Comparison of ENCODE assay signal across 8 mouse cellular contexts in the genomic region with DNA sequence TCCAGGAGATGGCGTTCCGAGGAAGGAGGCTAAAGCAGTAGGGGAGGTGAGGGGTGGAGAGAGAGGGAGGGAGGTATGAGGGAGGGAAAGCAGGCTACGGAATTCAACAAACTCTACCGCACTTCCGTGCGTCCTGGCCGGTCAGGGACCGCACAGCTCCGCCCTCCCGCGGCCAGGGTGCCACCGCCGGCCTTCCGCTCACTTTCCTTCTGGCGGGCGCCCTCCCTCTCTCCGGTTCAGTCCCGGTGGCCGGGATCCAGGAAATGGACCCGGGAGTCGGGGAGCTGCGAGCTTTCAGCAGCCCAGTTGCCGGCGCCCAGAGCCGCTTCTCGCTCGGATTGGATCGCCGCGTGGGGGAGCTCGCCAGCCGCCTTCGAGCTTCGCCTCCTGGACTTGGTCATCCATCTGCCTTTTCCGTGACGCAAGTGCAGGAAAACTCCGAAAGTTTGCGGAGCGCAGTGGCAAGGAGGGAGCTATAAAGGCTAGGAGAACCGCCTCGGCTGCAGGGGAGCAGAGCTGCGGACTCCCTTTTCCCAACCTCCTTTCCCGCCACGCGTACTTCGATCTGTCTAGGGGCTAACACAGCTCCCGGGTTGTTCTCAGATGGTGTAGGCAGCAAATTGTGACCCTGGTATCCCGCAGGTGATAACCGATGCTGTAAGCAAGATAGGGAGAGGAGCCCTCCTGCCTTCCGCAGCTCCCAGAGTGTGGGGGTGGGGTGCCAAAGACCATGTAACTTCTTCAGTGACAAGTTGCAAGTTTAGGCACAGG. TPM values are rescaled to one million over a fixed set of nuclear protein-coding genes. Genes with fewer than 3 reads are reported as not detected.
A peak's percentile ranks its signal among the peaks of the same experiment; 100 is the strongest.
DNase-seq lines count a peak whose midpoint lies in the region; ATAC-seq and TF ChIP-seq lines count a peak whose summit lies in the region.

Snx33 (minus strand) TSS at position 331 of the 771 bp plus-strand sequence.

- H3K36me3 ChIP-seq in kidney, embryonic 14.5 days (ENCODE audit: control insufficient read depth, insufficient read depth, low read length): peaks cover 6% of the 10 kb centered on the region; the same call in 1 of the 2 replicates
- H3K36me3 ChIP-seq in limb, embryonic 15.5 days: no peaks in the 10 kb centered on the region
- no peaks in the 10 kb centered on the region for H3K36me3 ChIP-seq in midbrain, postnatal 0 days (ENCODE audit: insufficient read depth, low read length)

- peak within 1 kb of the TSS; percentile 52; the same call in 1 of the 2 replicates for H3K27ac ChIP-seq in bone marrow, adult 2 months (ENCODE audit: control insufficient read depth, insufficient read depth, low read depth, low read length, poor library complexity)
- H3K27ac ChIP-seq in embryonic fibroblast, embryonic 13.5 days (ENCODE audit: insufficient read depth, low read length): peak within 1 kb of the TSS; percentile 95
- peak within 1 kb of the TSS; percentile 87 for H3K27ac ChIP-seq in kidney, embryonic 14.5 days (ENCODE audit: low read depth, low read length)
- H3K27ac ChIP-seq in limb, embryonic 15.5 days: peak within 1 kb of the TSS; percentile 98
- peak within 1 kb of the TSS; percentile 62; the same call in 1 of the 2 replicates for H3K27ac ChIP-seq in midbrain, postnatal 0 days (ENCODE audit: low read depth, low read length)

- no peaks in the 10 kb centered on the region for H3K27me3 ChIP-seq in kidney, embryonic 14.5 days (ENCODE audit: control insufficient read depth, insufficient read depth, low read length)
- no peaks in the 10 kb centered on the region for H3K27me3 ChIP-seq in limb, embryonic 15.5 days
- peaks cover 16% of the 10 kb centered on the region; the same call in 1 of the 2 replicates for H3K27me3 ChIP-seq in midbrain, postnatal 0 days (ENCODE audit: insufficient read depth, low read length)

- TF ChIP-seq CTCF in bone marrow, adult 2 months (IDR thresholded peaks at IDR 0.05; ENCODE audit: control insufficient read depth, insufficient read depth, low read length): peak; percentile 53
- TF ChIP-seq CTCF in embryonic fibroblast, embryonic 13.5 days (IDR thresholded peaks at IDR 0.05; ENCODE audit: borderline replicate concordance, insufficient read depth, low read length): peak; percentile 28; the same call in 1 of the 2 replicates
- peak; percentile 72 for TF ChIP-seq CTCF in midbrain, postnatal 0 days (IDR thresholded peaks at IDR 0.05)

- DNase-seq in 416B (ENCODE audit: low read depth): peak; percentile 90
- DNase-seq in heart, adult 9 months (ENCODE audit: low spot score in 2 of 2): peak; percentile 93 to 96
- DNase-seq in midbrain, postnatal 0 days (ENCODE audit: low spot score): peak; percentile 88
- peak; percentile 83 to 88 for DNase-seq in spleen, postnatal 10 days (ENCODE audit: low spot score in 2 of 2)

- H3K9ac ChIP-seq in kidney, embryonic 14.5 days (ENCODE audit: low read depth, low read length): peak within 1 kb of the TSS; percentile 64
- H3K9ac ChIP-seq in limb, embryonic 15.5 days: peak within 1 kb of the TSS; percentile 80
- H3K9ac ChIP-seq in midbrain, postnatal 0 days (replicated peaks; ENCODE audit: low read length, poor library complexity, severe bottlenecking): peak within 1 kb of the TSS; percentile 51

- H3K4me2 ChIP-seq in kidney, embryonic 14.5 days (replicated peaks; ENCODE audit: low read depth, low read length): peak within 1 kb of the TSS; percentile 71
- H3K4me2 ChIP-seq in limb, embryonic 15.5 days: peak within 1 kb of the TSS; percentile 72
- H3K4me2 ChIP-seq in midbrain, postnatal 0 days (ENCODE audit: low read depth, low read length, poor library complexity, severe bottlenecking): peak within 1 kb of the TSS; percentile 98

- H3K9me3 ChIP-seq in kidney, embryonic 14.5 days (ENCODE audit: control insufficient read depth, low read length): no peaks in the 10 kb centered on the region
- no peaks in the 10 kb centered on the region for H3K9me3 ChIP-seq in limb, embryonic 15.5 days
- H3K9me3 ChIP-seq in midbrain, postnatal 0 days (ENCODE audit: low read length): no peaks in the 10 kb centered on the region

- peak; percentile 85 for ATAC-seq in kidney, embryonic 14.5 days (ENCODE audit: low FRiP score, low TSS enrichment)
- peak; percentile 85 for ATAC-seq in limb, embryonic 15.5 days (ENCODE audit: insufficient number of reproducible peaks, low FRiP score, low TSS enrichment, low read depth)
- ATAC-seq in midbrain, postnatal 0 days (ENCODE audit: low FRiP score): peak; percentile 57; the same call in 1 of the 2 replicates

- H3K4me1 ChIP-seq in bone marrow, adult 2 months (ENCODE audit: control insufficient read depth, insufficient read depth, low read length): no peaks in the 10 kb centered on the region; the same call in 1 of the 2 replicates
- H3K4me1 ChIP-seq in embryonic fibroblast, embryonic 13.5 days (ENCODE audit: control insufficient read depth, insufficient read depth, low read length): peaks cover 5% of the 10 kb centered on the region; the same call in 1 of the 2 replicates
- H3K4me1 ChIP-seq in kidney, embryonic 14.5 days (ENCODE audit: control insufficient read depth, insufficient read depth, low read length): peaks cover 37% of the 10 kb centered on the region
- H3K4me1 ChIP-seq in limb, embryonic 15.5 days: peaks cover 45% of the 10 kb centered on the region
- peaks cover 3% of the 10 kb centered on the region; the same call in 1 of the 2 replicates for H3K4me1 ChIP-seq in midbrain, postnatal 0 days (ENCODE audit: insufficient read depth, low read length)

- peak; percentile 45; the same call in 1 of the 2 replicates for TF ChIP-seq POLR2A in bone marrow, adult 2 months (IDR thresholded peaks at IDR 0.05; ENCODE audit: borderline replicate concordance, control insufficient read depth, low read depth, low read length)
- peak; percentile 73 for TF ChIP-seq POLR2A in embryonic fibroblast, embryonic 13.5 days (IDR thresholded peaks at IDR 0.05; ENCODE audit: low read depth, low read length)

- WGBS in bone marrow, adult 2 months: under 1% methylated on average over 50 of the region's 50 CpGs
- WGBS in kidney, embryonic 14.5 days: under 1% methylated on average over 50 of the region's 50 CpGs
- under 1% methylated on average over 50 of the region's 50 CpGs for WGBS in limb, embryonic 15.5 days
- WGBS in midbrain, postnatal 0 days: under 1% methylated on average over 45 of the region's 50 CpGs

- H3K4me3 ChIP-seq in bone marrow, adult 2 months (replicated peaks; ENCODE audit: control insufficient read depth, low read depth, low read length): peak within 1 kb of the TSS; percentile 79
- peak within 1 kb of the TSS; percentile 82 for H3K4me3 ChIP-seq in embryonic fibroblast, embryonic 13.5 days (ENCODE audit: insufficient read depth, low read length)
- H3K4me3 ChIP-seq in kidney, embryonic 14.5 days (ENCODE audit: low read length): peak within 1 kb of the TSS; percentile 44
- H3K4me3 ChIP-seq in limb, embryonic 15.5 days: peak within 1 kb of the TSS; percentile 70
- peak within 1 kb of the TSS; percentile 55 for H3K4me3 ChIP-seq in midbrain, postnatal 0 days (ENCODE audit: low read depth, low read length)

RNA-seq across cellular contexts. Expression of gene Snx33, which starts in this region (rescaled TPM):
- 2.4 and 3.4 TPM in 2 replicates for polyA plus RNA-seq in bone marrow, adult 2 months (2011; ENCODE audit: insufficient read depth, insufficient read length, low replicate concordance, missing spikeins)
- 18.1 and 20.7 TPM in 2 replicates for polyA plus RNA-seq in embryonic fibroblast, embryonic 13.5 days (2011; ENCODE audit: insufficient read length, low read depth, missing spikeins)
- polyA plus RNA-seq in kidney, embryonic 14.5 days (2014; fragmentation: Nextera tagmentation; extraction: Ambion mirVana): 4.1 and 8.3 TPM in 2 replicates
- 10.9 and 11.3 TPM in 2 replicates for polyA plus RNA-seq in limb, embryonic 15.5 days (2015; fragmentation: Nextera tagmentation; extraction: Ambion mirVana)
- total RNA-seq in midbrain, postnatal 0 days (2014; rRNA removed): 5.7 and 7.3 TPM in 2 replicates
- polyA plus RNA-seq in midbrain, postnatal 0 days (2015; fragmentation: Nextera tagmentation; extraction: Ambion mirVana): 1.6 and 1.7 TPM in 2 replicates

Comparison
In these comparisons a context has a peak if more than half of its experiments do, and no peak if none do; other contexts are left out.
1. Peak in every context shown above with its lines: DNase-seq, ATAC-seq, H3K4me3 ChIP-seq and H3K27ac ChIP-seq.